ENCODE assay signal across 18 mouse cellular contexts in genomic region chr5:47261658-47262411, GRCm38 (mm10).
DNase-seq lines count a peak whose midpoint lies in the region; ATAC-seq and TF ChIP-seq lines count a peak whose summit lies in the region.
"Had no signal": no experiment of that assay in that cellular context is flagged by ENCODE, and none has a peak within 500 bp of the region (broad histone marks: within the 10 kb centered on the region; RNA-seq: fewer than 3 reads in every experiment).

No protein-coding gene starts in this region.

- H3K27ac ChIP-seq in forebrain, embryonic 12.5 days = no peak overlapping the region
- H3K27ac ChIP-seq in forebrain, embryonic 14.5 days (ENCODE audit: low read depth, low read length) = no peak overlapping the region
- no peak overlapping the region for H3K27ac ChIP-seq in hindbrain, embryonic 14.5 days
- H3K27ac ChIP-seq in midbrain, embryonic 15.5 days = no peak overlapping the region
- H3K27ac ChIP-seq: kidney, embryonic 15.5 days; limb, embryonic 10.5 days; macrophage; stomach, postnatal 0 days had no signal

- no peak for TF ChIP-seq CTCF in lung, adult 2 months (IDR thresholded peaks at IDR 0.05; ENCODE audit: insufficient read depth, low read length)

- no peak for TF ChIP-seq POLR2A in lung, adult 2 months (IDR thresholded peaks at IDR 0.05; ENCODE audit: borderline replicate concordance, extremely low read depth, low read depth, low read length)

- no peak overlapping the region for H3K4me2 ChIP-seq in forebrain, embryonic 12.5 days
- no peak overlapping the region for H3K4me2 ChIP-seq in forebrain, embryonic 14.5 days (ENCODE audit: low read length)
- H3K4me2 ChIP-seq in hindbrain, embryonic 14.5 days (replicated peaks) = no peak overlapping the region
- no peak overlapping the region for H3K4me2 ChIP-seq in midbrain, embryonic 15.5 days
- H3K4me2 ChIP-seq: kidney, embryonic 15.5 days; liver, embryonic 11.5 days; lung, embryonic 14.5 days had no signal

- H3K4me3 ChIP-seq in forebrain, embryonic 12.5 days (replicated peaks) = no peak overlapping the region
- no peak overlapping the region for H3K4me3 ChIP-seq in forebrain, embryonic 14.5 days (ENCODE audit: low read depth, low read length)
- H3K4me3 ChIP-seq in hindbrain, embryonic 14.5 days (replicated peaks; ENCODE audit: low read length) = no peak overlapping the region
- H3K4me3 ChIP-seq in midbrain, embryonic 15.5 days = no peak overlapping the region
- H3K4me3 ChIP-seq in lung, adult 2 months (replicated peaks; ENCODE audit: extremely low read depth, low read depth, low read length) = no peak overlapping the region
- H3K4me3 ChIP-seq: kidney, embryonic 15.5 days; limb, embryonic 10.5 days had no signal

- H3K9me3 ChIP-seq in forebrain, embryonic 12.5 days = no peaks in the 10 kb centered on the region
- no peaks in the 10 kb centered on the region for H3K9me3 ChIP-seq in forebrain, embryonic 14.5 days (replicated peaks; ENCODE audit: control insufficient read depth, low read length)
- H3K9me3 ChIP-seq in hindbrain, embryonic 14.5 days (ENCODE audit: control insufficient read depth, low read length) = no peaks in the 10 kb centered on the region
- H3K9me3 ChIP-seq in midbrain, embryonic 15.5 days = no peaks in the 10 kb centered on the region
- H3K9me3 ChIP-seq: kidney, embryonic 15.5 days; limb, embryonic 10.5 days had no signal

- H3K27me3 ChIP-seq in forebrain, embryonic 12.5 days = no peaks in the 10 kb centered on the region
- H3K27me3 ChIP-seq in forebrain, embryonic 14.5 days (replicated peaks; ENCODE audit: control insufficient read depth, insufficient read depth, low read length) = no peaks in the 10 kb centered on the region
- no peaks in the 10 kb centered on the region for H3K27me3 ChIP-seq in hindbrain, embryonic 14.5 days (ENCODE audit: control insufficient read depth, insufficient read depth, low read length)
- no peaks in the 10 kb centered on the region for H3K27me3 ChIP-seq in midbrain, embryonic 15.5 days (replicated peaks)
- H3K27me3 ChIP-seq: kidney, embryonic 15.5 days had no signal

- DNase-seq in forebrain, embryonic 14.5 days (ENCODE audit: low spot score) = peak; percentile 67
- DNase-seq in hindbrain, embryonic 14.5 days (ENCODE audit: low spot score) = no peak
- DNase-seq in lung, adult 2 months = no peak
- DNase-seq in lung, postnatal 25 days (ENCODE audit: low spot score) = no peak
- no peak for DNase-seq in right cerebral cortex, postnatal 4 days
- DNase-seq: adrenal gland, postnatal 36 days; cerebellum, adult 9-10 months; embryo, embryonic 11 days; gastrocnemius, postnatal 14 days; lung, embryonic 14.5 days had no signal

- ATAC-seq in forebrain, embryonic 12.5 days (ENCODE audit: low FRiP score) = peak; percentile 41; the same call in 1 of the 2 replicates
- peak; percentile 70 for ATAC-seq in forebrain, embryonic 14.5 days
- ATAC-seq in hindbrain, embryonic 14.5 days (ENCODE audit: low FRiP score) = peak; percentile 78
- peak; percentile 66 for ATAC-seq in midbrain, embryonic 15.5 days (replicated peaks)
- ATAC-seq: inflammation-experienced regulatory T-cells, adult 6 months had no signal

- WGBS in forebrain, embryonic 12.5 days = 32% methylated on average over 5 of the region's 5 CpGs
- WGBS in forebrain, embryonic 14.5 days = 43% methylated on average over 5 of the region's 5 CpGs
- WGBS in hindbrain, embryonic 14.5 days = 23% methylated on average over 5 of the region's 5 CpGs
- WGBS in midbrain, embryonic 15.5 days = 33% methylated on average over 5 of the region's 5 CpGs
- WGBS in lung, adult 2 months = 82% methylated on average over 5 of the region's 5 CpGs

- no peaks in the 10 kb centered on the region for H3K36me3 ChIP-seq in forebrain, embryonic 12.5 days (replicated peaks)
- H3K36me3 ChIP-seq in forebrain, embryonic 14.5 days (ENCODE audit: control insufficient read depth, insufficient read depth, low read length) = no peaks in the 10 kb centered on the region
- no peaks in the 10 kb centered on the region for H3K36me3 ChIP-seq in hindbrain, embryonic 14.5 days (replicated peaks; ENCODE audit: control insufficient read depth, insufficient read depth)
- no peaks in the 10 kb centered on the region for H3K36me3 ChIP-seq in midbrain, embryonic 15.5 days (replicated peaks)
- H3K36me3 ChIP-seq: kidney, embryonic 15.5 days; limb, embryonic 10.5 days had no signal

- no peak overlapping the region for H3K9ac ChIP-seq in forebrain, embryonic 12.5 days
- H3K9ac ChIP-seq in forebrain, embryonic 14.5 days (ENCODE audit: low read length) = no peak overlapping the region
- no peak overlapping the region for H3K9ac ChIP-seq in hindbrain, embryonic 14.5 days
- H3K9ac ChIP-seq in midbrain, embryonic 15.5 days = no peak overlapping the region
- H3K9ac ChIP-seq: kidney, embryonic 15.5 days; lung, embryonic 14.5 days had no signal

- peaks cover 6% of the 10 kb centered on the region; the same call in 1 of the 2 replicates for H3K4me1 ChIP-seq in forebrain, embryonic 12.5 days
- no peaks in the 10 kb centered on the region for H3K4me1 ChIP-seq in forebrain, embryonic 14.5 days (ENCODE audit: control insufficient read depth, insufficient read depth, low read length)
- 0 out of 2 replicates have a peak, but pooled peaks cover 7% of the 10 kb centered on the region for H3K4me1 ChIP-seq in hindbrain, embryonic 14.5 days (replicated peaks; ENCODE audit: control insufficient read depth, insufficient read depth, low read length)
- H3K4me1 ChIP-seq in midbrain, embryonic 15.5 days = no peaks in the 10 kb centered on the region
- no peaks in the 10 kb centered on the region for H3K4me1 ChIP-seq in lung, adult 2 months (ENCODE audit: control insufficient read depth, insufficient read depth, low read length)
- H3K4me1 ChIP-seq: kidney, embryonic 15.5 days; limb, embryonic 10.5 days had no signal
